Mouse (Mus musculus) liver, embryonic 14.5 days (tissue): Measurements from ENCODE around the gene Sik3.

ENCODE experiments used
- CTCF ChIP-seq: IDR thresholded peaks from 2 replicates; pipeline ENCODE4 v1.5.1; 2016; ENCODE audit warnings: antibody characterized with exemption, low read depth, control low read depth
- EP300 ChIP-seq: IDR thresholded peaks from 2 replicates; pipeline ENCODE4 v1.6.1; 2016; ENCODE audit warnings: antibody characterized with exemption, low read depth

DNA sequence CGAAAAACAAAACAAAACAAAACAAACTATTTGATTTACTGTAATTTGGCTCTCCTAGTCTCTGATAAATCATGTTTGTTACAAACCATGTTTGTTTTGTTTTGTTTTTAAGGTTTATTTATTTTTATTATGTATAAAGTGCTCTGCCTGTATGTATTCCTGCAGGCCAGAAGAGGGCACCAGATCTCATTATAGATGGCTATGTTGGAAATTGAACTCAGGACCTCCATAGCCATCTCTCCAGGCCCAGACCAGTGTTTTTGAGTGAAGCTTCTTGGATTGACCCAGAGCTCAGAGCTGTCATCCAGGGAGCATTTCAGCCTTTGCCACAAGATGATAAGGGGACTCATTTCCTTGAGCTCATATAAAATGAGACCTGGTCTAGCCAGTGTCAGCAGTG lies 173.8 kb downstream of the Sik3 start:
- TF ChIP-seq CTCF (peak; percentile 57), EP300 (no peak)
